Mouse (Mus musculus): Measurements from ENCODE around the gene Tcerg1l.

The Tcerg1l gene

GRCm38 (mm10) chr7:138365519-138365918 is 32.0 kb downstream of the Tcerg1l start:
- in situ Hi-C loops (cut with MboI, MseI): no loop called here

GRCm38 (mm10) chr7:138357475-138357874 is 40.1 kb downstream of the Tcerg1l start:
- in situ Hi-C loops (cut with MboI, MseI): no loop called here

DNA sequence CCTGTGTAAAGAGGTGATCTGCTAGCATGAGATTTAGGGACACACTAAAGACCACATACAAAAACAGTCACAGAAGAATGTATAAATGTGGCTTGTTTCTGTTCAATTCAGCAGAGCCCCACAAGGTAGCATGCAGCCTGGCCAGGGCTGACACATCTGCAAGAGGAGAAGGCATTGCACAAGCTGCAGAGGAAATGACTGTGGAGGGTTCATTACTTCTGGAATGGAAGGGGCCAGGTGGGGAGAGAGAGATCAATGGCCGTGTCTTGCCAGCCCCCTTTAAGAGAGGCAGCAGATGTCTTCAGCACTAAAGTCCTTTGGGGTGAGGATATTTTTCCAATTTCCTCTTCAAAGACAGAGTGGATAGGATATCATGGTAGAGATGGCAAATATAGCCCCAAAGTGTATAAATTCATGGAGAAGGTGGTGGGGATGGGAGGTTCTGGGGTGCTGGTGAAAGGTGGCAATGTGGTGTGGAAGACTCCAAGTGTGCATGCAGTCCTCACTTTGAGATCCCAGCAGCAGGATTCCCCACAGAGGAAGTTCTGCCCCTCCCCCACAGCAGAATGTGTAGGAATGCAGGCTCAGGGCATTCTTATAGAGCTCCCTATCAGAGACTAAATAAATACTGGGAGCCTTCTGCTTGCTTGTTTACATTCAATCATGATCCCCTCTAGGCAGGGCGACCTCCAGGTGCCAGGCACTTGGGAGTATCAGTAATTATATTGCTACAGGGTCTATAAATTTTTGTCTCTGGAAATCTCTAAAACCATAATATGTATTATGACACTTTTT is 40.7 kb downstream of the Tcerg1l start:
- in situ Hi-C loops (cut with MboI, MseI): no loop called here

- in situ Hi-C loops (cut with MboI, MseI): no loop called here
These were observed 52.1 kb downstream of the Tcerg1l start for GRCm38 (mm10) chr7:138345451-138345850.

GRCm38 (mm10) chr7:138338451-138338850 is 59.1 kb downstream of the Tcerg1l start:
- in situ Hi-C loops (cut with MboI, MseI): no loop called here

DNA sequence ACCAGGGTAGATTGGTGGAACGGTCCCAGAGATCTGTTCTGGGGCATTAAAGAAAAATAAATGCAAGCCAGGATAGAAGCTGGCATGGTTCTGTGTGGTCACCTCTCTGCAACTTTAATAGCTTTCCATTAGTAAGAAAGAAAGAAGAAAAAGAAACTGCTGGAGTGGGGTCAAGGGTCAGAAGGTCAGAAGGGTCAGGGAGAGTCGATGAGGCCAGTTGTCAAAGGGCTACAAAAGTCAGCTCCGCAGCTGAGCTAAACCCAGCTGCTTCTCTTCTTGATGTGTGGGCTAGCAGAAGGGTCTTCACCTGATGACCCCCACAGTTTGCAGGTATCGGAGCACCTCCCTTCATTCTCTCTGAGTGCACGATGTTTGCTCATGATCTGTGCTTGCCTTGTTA is 59.6 kb downstream of the Tcerg1l start:
- in situ Hi-C loops (cut with MboI, MseI): no loop called here

GRCm38 (mm10) chr7:138332504-138333168 is 64.9 kb downstream of the Tcerg1l start:
- in situ Hi-C loops (cut with MboI, MseI): no loop called here

DNA sequence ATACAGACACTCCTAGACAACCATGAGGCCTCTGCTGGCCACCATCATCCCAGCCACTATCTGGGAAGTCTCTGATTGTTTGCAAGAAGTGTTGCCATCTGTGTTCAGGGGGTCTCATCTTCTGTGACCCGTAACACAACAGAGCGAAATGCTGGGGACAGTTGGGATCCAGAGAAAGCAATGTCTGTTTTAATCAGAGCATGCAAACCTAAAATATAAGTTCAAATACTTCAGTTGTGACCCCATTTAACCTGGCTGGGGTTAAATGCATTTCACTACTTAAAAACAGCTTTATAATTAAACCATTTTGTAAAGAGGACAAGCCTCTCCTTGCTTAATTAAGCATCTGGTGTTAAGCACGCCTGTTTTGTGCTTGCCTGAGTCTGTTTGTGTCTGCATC is 66.3 kb downstream of the Tcerg1l start:
- in situ Hi-C loops (cut with MboI, MseI): no loop called here

DNA sequence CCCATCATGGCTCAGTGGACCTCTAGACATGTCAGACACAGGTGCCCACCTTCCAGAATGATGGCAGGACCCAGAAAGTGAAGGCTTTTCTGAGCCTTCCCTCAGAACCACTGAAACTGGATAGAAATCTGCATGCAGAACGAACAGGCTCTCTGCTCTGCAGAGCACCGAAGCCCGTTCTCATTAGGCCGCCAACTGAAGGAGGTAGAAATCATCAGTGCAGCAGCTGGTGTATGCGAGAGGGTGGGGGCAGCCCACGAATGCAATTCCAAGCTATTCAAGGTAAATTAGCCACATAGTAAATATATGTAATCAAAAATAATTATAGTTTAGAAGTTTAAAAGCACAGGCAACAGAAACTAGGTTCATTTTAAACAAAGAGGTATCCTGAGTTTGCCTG is 68.9 kb downstream of the Tcerg1l start:
- in situ Hi-C loops (cut with MboI, MseI): no loop called here

- in situ Hi-C loops (cut with MboI, MseI): no loop called here
These were observed 70.8 kb downstream of the Tcerg1l start for GRCm38 (mm10) chr7:138326760-138327159.

DNA sequence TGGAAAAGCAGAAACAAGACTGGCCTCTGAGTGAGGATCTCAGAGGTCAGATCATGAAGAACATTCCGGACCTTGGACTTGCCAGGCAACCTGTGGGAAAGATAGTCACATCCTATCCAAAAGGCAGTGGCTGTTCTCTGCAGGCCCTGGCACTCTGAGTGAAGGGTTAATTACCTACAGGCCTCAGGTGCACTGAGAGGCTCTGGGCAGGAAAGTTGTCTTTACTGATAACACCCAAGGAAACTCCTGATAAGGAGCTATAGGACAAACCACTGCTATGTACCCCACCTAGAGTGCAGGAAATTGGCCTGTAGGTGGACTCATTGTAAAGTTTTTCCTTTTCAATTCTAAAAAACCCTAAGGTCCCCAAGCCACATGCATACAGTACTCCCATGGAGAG is 83.8 kb downstream of the Tcerg1l start:
- in situ Hi-C loops (cut with MboI, MseI): no loop called here

GRCm38 (mm10) chr7:138306126-138306525 is 91.4 kb downstream of the Tcerg1l start:
- in situ Hi-C loops (cut with MboI, MseI): no loop called here

- in situ Hi-C loops (cut with MboI, MseI): no loop called here
These were observed 112.7 kb downstream of the Tcerg1l start for GRCm38 (mm10) chr7:138284790-138285189.

- in situ Hi-C loops (cut with MboI, MseI): no loop called here
These were observed 122.3 kb downstream of the Tcerg1l start for GRCm38 (mm10) chr7:138275263-138275662.

GRCm38 (mm10) chr7:138271328-138271727 is 126.2 kb downstream of the Tcerg1l start:
- in situ Hi-C loops (cut with MboI, MseI): no loop called here

- in situ Hi-C loops (cut with MboI, MseI): no loop called here
These were observed 128.1 kb downstream of the Tcerg1l start for GRCm38 (mm10) chr7:138269386-138269785.

- in situ Hi-C loops (cut with MboI, MseI): no loop called here
These were observed 129.4 kb downstream of the Tcerg1l start for GRCm38 (mm10) chr7:138267976-138268646.

- in situ Hi-C loops (cut with MboI, MseI): no loop called here
These were observed 148.9 kb downstream of the Tcerg1l start for GRCm38 (mm10) chr7:138248612-138249011.

DNA sequence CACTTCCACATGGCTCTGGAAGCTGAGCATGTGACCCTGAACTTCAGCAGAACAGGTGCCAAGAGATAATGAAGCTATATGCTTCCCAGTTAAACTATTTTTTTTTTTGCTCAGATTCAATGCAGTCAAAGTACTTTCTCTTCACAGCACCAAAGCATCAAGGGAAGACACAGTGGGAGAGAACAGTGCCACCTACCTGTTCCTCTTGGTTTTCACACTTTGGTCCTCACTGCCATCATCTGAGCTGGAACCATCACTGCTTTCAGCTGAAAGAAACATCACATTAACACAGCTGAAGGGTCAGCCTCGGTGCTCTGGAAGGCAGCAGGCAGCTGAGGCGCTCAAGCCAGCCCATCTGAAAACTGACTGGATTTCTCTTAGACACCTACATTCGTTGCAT is 149.4 kb downstream of the Tcerg1l start:
- in situ Hi-C loops (cut with MboI, MseI): no loop called here

DNA sequence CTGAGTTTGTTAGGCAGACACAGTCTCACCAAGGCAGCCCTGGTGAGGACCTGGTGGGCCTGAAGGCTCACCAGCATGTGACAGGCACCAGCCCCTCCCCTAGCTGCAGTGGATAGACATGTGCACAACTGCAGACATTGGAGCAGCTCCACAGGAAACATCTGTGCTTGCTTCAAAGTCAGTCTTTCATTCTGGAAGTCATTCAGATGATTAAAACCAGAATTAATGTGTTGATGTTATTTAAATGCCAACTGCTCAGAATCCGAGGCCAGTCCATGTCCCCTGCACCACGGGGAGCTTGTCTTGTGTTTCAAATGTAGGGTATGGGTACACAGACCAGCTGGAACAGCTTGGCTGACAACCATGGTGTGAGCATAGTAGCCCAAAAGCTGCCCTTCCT is 150.8 kb downstream of the Tcerg1l start:
- in situ Hi-C loops (cut with MboI, MseI): no loop called here

- in situ Hi-C loops (cut with MboI, MseI): no loop called here
These were observed 155.3 kb downstream of the Tcerg1l start for GRCm38 (mm10) chr7:138242229-138242628.

DNA sequence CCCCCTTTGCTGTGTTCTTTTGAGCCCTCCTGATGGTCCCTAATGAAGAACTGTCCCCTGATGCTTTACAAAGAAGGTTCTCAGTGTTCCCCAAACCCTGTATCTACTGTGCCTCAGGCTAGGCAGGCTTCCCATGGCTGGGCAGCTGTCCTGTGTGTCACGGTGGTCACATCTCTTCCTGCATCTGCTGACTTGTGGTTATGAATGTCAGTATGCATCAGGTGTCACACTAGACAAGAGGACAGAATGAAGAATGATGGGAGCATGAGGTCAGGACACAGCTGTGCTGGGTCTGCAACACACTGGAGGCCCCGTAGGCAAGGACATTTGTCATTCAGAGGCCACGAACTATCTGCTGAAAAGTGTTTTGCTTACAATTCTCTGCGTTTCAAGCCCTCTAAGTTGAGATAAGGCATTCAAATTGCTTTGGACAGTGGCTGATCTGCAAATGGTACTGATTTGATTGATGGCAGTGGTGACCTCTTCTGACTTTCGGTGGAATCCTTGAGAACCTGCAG is 159.8 kb downstream of the Tcerg1l start:
- in situ Hi-C loops (cut with MboI, MseI): no loop called here

Data from T-helper 1 cell (primary cell).